Mouse (Mus musculus) liver, postnatal 0 days (tissue): ENCODE results near the gene Atp6v1d. TPM values are rescaled to one million over a fixed set of nuclear protein-coding genes. Genes with fewer than 3 reads are reported as not detected.

Experiments
- ATAC-seq: fragments of 200-750 bp; cut with Nextera tagmentation; 2 replicates; pipeline ENCODE4 v1.8.0; 2017; ENCODE audit warnings: mild to moderate bottlenecking, moderate library complexity
- DNase-seq: peaks from one replicate; pipeline ENCODE4 v3.0.0-alpha.2; 2016
- H3K27ac ChIP-seq: fragments of 300-500 bp; sonication (generic); 2 replicates; pipeline ENCODE4 v1.5.1; 2014; ENCODE audit warnings: antibody characterized with exemption, moderate library complexity, mild to moderate bottlenecking, low read depth
- H3K27me3 ChIP-seq: fragments of 300-500 bp; sonication (generic); 2 replicates; pipeline ENCODE4 v1.6.1; 2014; ENCODE audit warnings: low read length, control low read depth, mixed read lengths; ENCODE audit not compliant: insufficient read depth
- H3K36me3 ChIP-seq: fragments of 300-500 bp; sonication (generic); replicated peaks from 2 replicates; pipeline ENCODE4 v1.6.1; 2014; ENCODE audit warnings: mild to moderate bottlenecking, control low read depth, low read length, moderate library complexity, mixed read lengths; ENCODE audit not compliant: insufficient read depth
- H3K4me1 ChIP-seq: fragments of 300-500 bp; sonication (generic); 2 replicates; pipeline ENCODE4 v1.6.1; 2014; ENCODE audit warnings: antibody characterized with exemption, mild to moderate bottlenecking, control low read depth; ENCODE audit not compliant: insufficient read depth
- H3K4me2 ChIP-seq: fragments of 300-500 bp; sonication (generic); 2 replicates; pipeline ENCODE4 v1.6.1; 2014; ENCODE audit warnings: low read depth, mild to moderate bottlenecking, low read length, moderate library complexity, mixed read lengths
- H3K4me3 ChIP-seq: fragments of 300-500 bp; sonication (generic); 2 replicates; pipeline ENCODE4 v1.5.1; 2014; ENCODE audit warnings: low read depth, low read length
- H3K9ac ChIP-seq: fragments of 300-500 bp; sonication (generic); replicated peaks from 2 replicates; pipeline ENCODE4 v1.6.1; 2014; ENCODE audit warnings: mild to moderate bottlenecking, moderate library complexity
- H3K9me3 ChIP-seq: fragments of 300-500 bp; sonication (generic); 2 replicates; pipeline ENCODE4 v1.6.1; 2016; ENCODE audit warnings: mild to moderate bottlenecking, control low read depth, low read length, mixed read lengths
- CTCF ChIP-seq: sonication (generic); IDR thresholded peaks from 2 replicates; pipeline ENCODE4 v1.5.1; 2016; ENCODE audit warnings: antibody characterized with exemption, low read depth
- EP300 ChIP-seq: IDR thresholded peaks from 2 replicates; pipeline ENCODE4 v1.6.1; 2016; ENCODE audit warnings: antibody characterized with exemption, low read depth, mild to moderate bottlenecking
- WGBS: fragments of 180-500 bp; shearing (Covaris S2); extraction: QIAGEN DNeasy Blood & Tissue Kit; methylation state at CpG from one replicate; pipeline ENCODE4 v1.1.7; 2014; ENCODE audit not compliant: insufficient replicate concordance; 5-methylcytosine and 5-hydroxymethylcytosine counted together
- polyA plus RNA-seq: library from polyadenylated mRNA; unstranded; fragments of >200 nt; fragmentation: Nextera tagmentation; extraction: Ambion mirVana; gene quantifications from 2 replicates; pipeline ENCODE4 v1.2.1, GENCODE M21; 2015

Atp6v1d gene
- polyA plus RNA-seq, 1 experiment from 2014 or later: 36.1 TPM

- Histone ChIP-seq H3K9me3 (no peaks in the 10 kb centered on the region), H3K4me2 (no peak overlapping the region), H3K4me3 (no peak overlapping the region), H3K4me1 (no peaks in the 10 kb centered on the region), H3K27ac (no peak overlapping the region), H3K27me3 (no peaks in the 10 kb centered on the region), H3K9ac (no peak overlapping the region), H3K36me3 (peaks cover 41% of the 10 kb centered on the region)
- ATAC-seq (no peak), DNase-seq (no peak)
- 90% methylated on average over 2 of the region's 2 CpGs for WGBS
- TF ChIP-seq EP300 (no peak), CTCF (no peak)
Observed at GRCm38 (mm10) chr12:78834496-78834895, 26.9 kb downstream of the Atp6v1d start.

- no peak overlapping the region for H3K4me3 ChIP-seq
- H3K27ac ChIP-seq: no peak overlapping the region
- H3K9me3 ChIP-seq: no peaks in the 10 kb centered on the region
- TF ChIP-seq CTCF (peak; percentile 46), EP300 (no peak)
- H3K27me3 ChIP-seq: no peaks in the 10 kb centered on the region
- no peaks in the 10 kb centered on the region for H3K36me3 ChIP-seq
- ATAC-seq (no peak), DNase-seq (no peak)
- H3K9ac ChIP-seq: no peak overlapping the region
- H3K4me2 ChIP-seq: no peak overlapping the region
- no peaks in the 10 kb centered on the region for H3K4me1 ChIP-seq
Observed at GRCm38 (mm10) chr12:78814437-78814836, 47.0 kb downstream of the Atp6v1d start.

- no peaks in the 10 kb centered on the region for H3K4me1 ChIP-seq
- H3K9me3 ChIP-seq: no peaks in the 10 kb centered on the region
- no peaks in the 10 kb centered on the region for H3K27me3 ChIP-seq
- H3K9ac ChIP-seq: no peak overlapping the region
- no peak overlapping the region for H3K27ac ChIP-seq
- ATAC-seq (no peak), DNase-seq (no peak)
- peaks cover 10% of the 10 kb centered on the region for H3K36me3 ChIP-seq
- H3K4me3 ChIP-seq: no peak overlapping the region
- TF ChIP-seq EP300 (no peak), CTCF (no peak)
- H3K4me2 ChIP-seq: no peak overlapping the region
Observed at GRCm38 (mm10) chr12:78801836-78802235, 59.6 kb downstream of the Atp6v1d start.

GRCm38 (mm10) chr12:78800036-78800435, 61.4 kb downstream of the Atp6v1d start:
- no peaks in the 10 kb centered on the region for H3K9me3 ChIP-seq
- WGBS: 86% methylated on average over 3 of the region's 3 CpGs
- H3K36me3 ChIP-seq: peaks cover 10% of the 10 kb centered on the region
- no peaks in the 10 kb centered on the region for H3K27me3 ChIP-seq
- H3K4me3 ChIP-seq: no peak overlapping the region
- no peak overlapping the region for H3K27ac ChIP-seq
- H3K9ac ChIP-seq: no peak overlapping the region
- ATAC-seq (no peak), DNase-seq (no peak)
- H3K4me2 ChIP-seq: no peak overlapping the region
- H3K4me1 ChIP-seq: no peaks in the 10 kb centered on the region
- no peak for TF ChIP-seq CTCF
- TF ChIP-seq EP300: no peak

GRCm38 (mm10) chr12:78794236-78794635, 67.2 kb downstream of the Atp6v1d start:
- Histone ChIP-seq H3K9ac (no peak overlapping the region), H3K4me3 (no peak overlapping the region), H3K36me3 (peaks cover 10% of the 10 kb centered on the region), H3K27ac (no peak overlapping the region), H3K9me3 (no peaks in the 10 kb centered on the region), H3K4me1 (no peaks in the 10 kb centered on the region), H3K27me3 (no peaks in the 10 kb centered on the region), H3K4me2 (no peak overlapping the region)
- ATAC-seq (no peak), DNase-seq (no peak)
- TF ChIP-seq EP300 (no peak), CTCF (no peak)
- 54% methylated on average over 1 of the region's 1 CpGs for WGBS

- Histone ChIP-seq H3K4me2 (no peak overlapping the region), H3K36me3 (no peaks in the 10 kb centered on the region), H3K27me3 (no peaks in the 10 kb centered on the region), H3K4me3 (no peak overlapping the region), H3K4me1 (peaks cover 5% of the 10 kb centered on the region; the same call in 1 of the 2 replicates), H3K9ac (no peak overlapping the region), H3K9me3 (no peaks in the 10 kb centered on the region), H3K27ac (no peak overlapping the region)
- ATAC-seq (no peak), DNase-seq (no peak)
- TF ChIP-seq CTCF (no peak), EP300 (no peak)
- 61% methylated on average over 2 of the region's 2 CpGs for WGBS
Observed at GRCm38 (mm10) chr12:78790791-78791190, 70.6 kb downstream of the Atp6v1d start.

Other genes starting within 250 kb of the Atp6v1d start
- not detected in 2 replicates for gene Fam71d, start 170.1 kb downstream of the Atp6v1d start, polyA plus RNA-seq
- 5.2 and 7.0 TPM in 2 replicates for gene Mpp5, start 112.7 kb downstream of the Atp6v1d start, polyA plus RNA-seq
- 83.0 and 88.8 TPM in 2 replicates for gene Eif2s1, start 181 bp upstream of the Atp6v1d start, polyA plus RNA-seq
- 11.9 and 20.6 TPM in 2 replicates for gene Plek2, start 45.3 kb upstream of the Atp6v1d start, polyA plus RNA-seq
- gene Tmem229b, start 146.0 kb upstream of the Atp6v1d start, polyA plus RNA-seq: 2.9 and 3.6 TPM in 2 replicates
- 0.22 and 0.26 TPM in 2 replicates for gene Plekhh1, start 167.5 kb upstream of the Atp6v1d start, polyA plus RNA-seq
- 4.6 and 4.9 TPM in 2 replicates for gene Pigh, start 228.0 kb upstream of the Atp6v1d start, polyA plus RNA-seq